Mouse (Mus musculus): Measurements from ENCODE around the gene Tfr2. TPM values are rescaled to one million over a fixed set of nuclear protein-coding genes. Genes with fewer than 3 reads are reported as not detected.

Tfr2 gene
- polyA plus RNA-seq, 1 experiment from 2014 or later = 0.32 TPM

- H3K27ac ChIP-seq = peak overlapping the region; percentile 95
- 73% methylated on average over 8 of the region's 8 CpGs for WGBS
- H3K9ac ChIP-seq = peak overlapping the region; percentile 93
- ATAC-seq (ENCODE audit: low FRiP score, low read depth) = no peak
- H3K4me3 ChIP-seq = peak overlapping the region; percentile 86
- H3K9me3 ChIP-seq = no peaks in the 10 kb centered on the region
- H3K36me3 ChIP-seq = peaks cover 47% of the 10 kb centered on the region
- H3K4me2 ChIP-seq (replicated peaks) = peak overlapping the region; percentile 98
- no peaks in the 10 kb centered on the region for H3K27me3 ChIP-seq
- peaks cover 38% of the 10 kb centered on the region for H3K4me1 ChIP-seq
These were observed 39.6 kb upstream of the Tfr2 start for GRCm38 (mm10) chr5:137530075-137530474.

- Histone ChIP-seq H3K4me1 (peaks cover 38% of the 10 kb centered on the region), H3K27ac (peak overlapping the region; percentile 95), H3K4me2 (replicated peaks) (peak overlapping the region; percentile 98), H3K4me3 (peak overlapping the region; percentile 86), H3K36me3 (peaks cover 40% of the 10 kb centered on the region), H3K9ac (peak overlapping the region; percentile 93), H3K27me3 (no peaks in the 10 kb centered on the region), H3K9me3 (no peaks in the 10 kb centered on the region)
- peak; percentile 38 for ATAC-seq (ENCODE audit: low FRiP score, low read depth)
- WGBS = 0% methylated on average over 44 of the region's 46 CpGs
These were observed 38.8 kb upstream of the Tfr2 start for GRCm38 (mm10) chr5:137530588-137531413.

GRCm38 (mm10) chr5:137531414-137532130 is 38.1 kb upstream of the Tfr2 start:
- H3K4me2 ChIP-seq (replicated peaks) = peak overlapping the region; percentile 98
- peaks cover 33% of the 10 kb centered on the region for H3K36me3 ChIP-seq
- H3K4me3 ChIP-seq = peak overlapping the region; percentile 86
- H3K27me3 ChIP-seq = no peaks in the 10 kb centered on the region
- H3K27ac ChIP-seq = peak overlapping the region; percentile 95
- H3K4me1 ChIP-seq = peaks cover 32% of the 10 kb centered on the region
- peak overlapping the region; percentile 93 for H3K9ac ChIP-seq
- WGBS = under 1% methylated on average over 51 of the region's 51 CpGs
- no peaks in the 10 kb centered on the region for H3K9me3 ChIP-seq
- ATAC-seq (ENCODE audit: low FRiP score, low read depth) = peak; percentile 0; the same call in 1 of the 2 replicates

GRCm38 (mm10) chr5:137532131-137532807 is 37.4 kb upstream of the Tfr2 start:
- under 1% methylated on average over 19 of the region's 19 CpGs for WGBS
- peak overlapping the region; percentile 95 for H3K27ac ChIP-seq
- H3K9ac ChIP-seq = peak overlapping the region; percentile 93
- no peaks in the 10 kb centered on the region for H3K9me3 ChIP-seq
- peak overlapping the region; percentile 98 for H3K4me2 ChIP-seq (replicated peaks)
- peaks cover 30% of the 10 kb centered on the region for H3K4me1 ChIP-seq
- peak overlapping the region; percentile 86 for H3K4me3 ChIP-seq
- peaks cover 30% of the 10 kb centered on the region for H3K36me3 ChIP-seq
- ATAC-seq (ENCODE audit: low FRiP score, low read depth) = no peak
- H3K27me3 ChIP-seq = no peaks in the 10 kb centered on the region

GRCm38 (mm10) chr5:137532808-137533116 is 36.9 kb upstream of the Tfr2 start:
- peak overlapping the region; percentile 93 for H3K9ac ChIP-seq
- H3K27ac ChIP-seq = peak overlapping the region; percentile 95
- peak overlapping the region; percentile 86 for H3K4me3 ChIP-seq
- peaks cover 25% of the 10 kb centered on the region for H3K36me3 ChIP-seq
- H3K4me2 ChIP-seq (replicated peaks) = peak overlapping the region; percentile 98
- H3K9me3 ChIP-seq = no peaks in the 10 kb centered on the region
- 0% methylated on average over 9 of the region's 12 CpGs for WGBS
- ATAC-seq (ENCODE audit: low FRiP score, low read depth) = peak; percentile 3; the same call in 1 of the 2 replicates
- peaks cover 25% of the 10 kb centered on the region for H3K4me1 ChIP-seq
- no peaks in the 10 kb centered on the region for H3K27me3 ChIP-seq

GRCm38 (mm10) chr5:137533117-137533827 is 36.4 kb upstream of the Tfr2 start, which contains the start of the genes Epo and Gnb2:
Gene Epo (minus strand): TSS chr5:137533242.
Gene Gnb2 (minus strand): TSS chr5:137533510.
- H3K36me3 ChIP-seq = peaks cover 20% of the 10 kb centered on the region
- peak within 1 kb of the TSS; percentile 86 for H3K4me3 ChIP-seq
- H3K4me1 ChIP-seq = peaks cover 20% of the 10 kb centered on the region
- ATAC-seq (ENCODE audit: low FRiP score, low read depth) = peak; percentile 78
- no peaks in the 10 kb centered on the region for H3K27me3 ChIP-seq
- peak within 1 kb of the TSS; percentile 95 for H3K27ac ChIP-seq
- under 1% methylated on average over 40 of the region's 40 CpGs for WGBS
- no peaks in the 10 kb centered on the region for H3K9me3 ChIP-seq
- H3K4me2 ChIP-seq (replicated peaks) = peak within 1 kb of the TSS; percentile 98
- H3K9ac ChIP-seq = peak within 1 kb of the TSS; percentile 93

GRCm38 (mm10) chr5:137534762-137535161 is 34.9 kb upstream of the Tfr2 start:
- Histone ChIP-seq H3K9ac (no peak overlapping the region), H3K4me3 (no peak overlapping the region), H3K27me3 (no peaks in the 10 kb centered on the region), H3K4me2 (replicated peaks) (no peak overlapping the region), H3K4me1 (peaks cover 12% of the 10 kb centered on the region), H3K9me3 (no peaks in the 10 kb centered on the region), H3K27ac (no peak overlapping the region), H3K36me3 (peaks cover 5% of the 10 kb centered on the region)
- no peak for ATAC-seq (ENCODE audit: low FRiP score, low read depth)
- 91% methylated on average over 3 of the region's 3 CpGs for WGBS

- no peak overlapping the region for H3K4me3 ChIP-seq
- H3K9ac ChIP-seq = no peak overlapping the region
- no peaks in the 10 kb centered on the region for H3K27me3 ChIP-seq
- H3K4me1 ChIP-seq = peaks cover 7% of the 10 kb centered on the region
- no peaks in the 10 kb centered on the region for H3K36me3 ChIP-seq
- no peak overlapping the region for H3K4me2 ChIP-seq (replicated peaks)
- 75% methylated on average over 9 of the region's 9 CpGs for WGBS
- no peak for ATAC-seq (ENCODE audit: low FRiP score, low read depth)
- no peak overlapping the region for H3K27ac ChIP-seq
- no peaks in the 10 kb centered on the region for H3K9me3 ChIP-seq
These were observed 34.3 kb upstream of the Tfr2 start for GRCm38 (mm10) chr5:137535318-137535717.

- no peak overlapping the region for H3K4me2 ChIP-seq (replicated peaks)
- H3K27ac ChIP-seq = no peak overlapping the region
- no peak overlapping the region for H3K4me3 ChIP-seq
- 55% methylated on average over 4 of the region's 4 CpGs for WGBS
- H3K36me3 ChIP-seq = no peaks in the 10 kb centered on the region
- H3K4me1 ChIP-seq = peaks cover 4% of the 10 kb centered on the region; the same call in 1 of the 2 replicates
- no peaks in the 10 kb centered on the region for H3K27me3 ChIP-seq
- no peak overlapping the region for H3K9ac ChIP-seq
- no peaks in the 10 kb centered on the region for H3K9me3 ChIP-seq
- no peak for ATAC-seq (ENCODE audit: low FRiP score, low read depth)
These were observed 32.2 kb upstream of the Tfr2 start for GRCm38 (mm10) chr5:137537461-137537860.

GRCm38 (mm10) chr5:137539291-137539801 is 30.3 kb upstream of the Tfr2 start:
- H3K27ac ChIP-seq = no peak overlapping the region
- no peak for ATAC-seq (ENCODE audit: low FRiP score, low read depth)
- no peak overlapping the region for H3K9ac ChIP-seq
- no peaks in the 10 kb centered on the region for H3K4me1 ChIP-seq
- 78% methylated on average over 7 of the region's 7 CpGs for WGBS
- no peaks in the 10 kb centered on the region for H3K9me3 ChIP-seq
- H3K4me3 ChIP-seq = no peak overlapping the region
- H3K36me3 ChIP-seq = no peaks in the 10 kb centered on the region
- H3K27me3 ChIP-seq = no peaks in the 10 kb centered on the region
- H3K4me2 ChIP-seq (replicated peaks) = no peak overlapping the region

- Histone ChIP-seq H3K4me1 (no peaks in the 10 kb centered on the region), H3K9me3 (no peaks in the 10 kb centered on the region), H3K4me2 (replicated peaks) (no peak overlapping the region), H3K27me3 (no peaks in the 10 kb centered on the region), H3K9ac (no peak overlapping the region), H3K36me3 (no peaks in the 10 kb centered on the region), H3K27ac (no peak overlapping the region), H3K4me3 (no peak overlapping the region)
- 70% methylated on average over 6 of the region's 6 CpGs for WGBS
- ATAC-seq (ENCODE audit: low FRiP score, low read depth) = no peak
These were observed 28.6 kb upstream of the Tfr2 start for GRCm38 (mm10) chr5:137540991-137541390.
